Mouse (Mus musculus): Measurements from ENCODE around the gene Spx.

The Spx gene

GRCm38 (mm10) chr6:142412906-142413491 is at the start of gene Spx:
TSS of gene Spx (plus strand) at chr6:142413441.
- DNase-seq (ENCODE audit: low spot score in 2 of 2): no peak

GRCm38 (mm10) chr6:142365742-142366472 is 47.3 kb upstream of the Spx start:
- DNase-seq (ENCODE audit: low spot score in 2 of 2): no peak

DNA sequence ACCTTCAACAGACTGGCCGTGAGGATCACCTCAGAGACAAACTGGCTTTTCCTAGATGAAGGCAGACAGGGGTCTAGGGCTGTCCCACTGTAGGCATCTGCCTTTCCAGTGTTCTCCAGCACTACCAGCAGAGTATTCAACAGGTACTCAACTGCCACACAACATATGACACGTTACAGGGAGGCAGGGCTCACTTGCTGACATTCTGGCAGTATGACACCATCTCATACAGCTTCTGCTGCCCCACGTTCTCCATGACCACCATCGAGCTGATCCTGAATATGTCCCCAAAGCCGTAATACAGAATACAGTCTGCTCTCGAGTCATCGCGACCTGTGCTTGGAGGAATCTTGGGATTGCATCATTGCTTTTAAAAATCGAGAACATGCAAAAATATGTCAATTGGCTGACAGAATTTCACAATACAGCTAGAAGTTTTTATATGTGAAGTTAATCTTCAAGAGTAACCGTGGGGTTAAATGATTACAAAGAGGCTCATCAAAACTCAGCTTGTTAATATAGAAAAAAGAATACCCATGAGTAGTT is 46.7 kb upstream of the Spx start:
- no peak for DNase-seq (ENCODE audit: low spot score in 2 of 2)

GRCm38 (mm10) chr6:142367565-142367964 is 45.7 kb upstream of the Spx start:
- no peak for DNase-seq (ENCODE audit: low spot score in 2 of 2)

- no peak for DNase-seq (ENCODE audit: low spot score in 2 of 2)
Observed at GRCm38 (mm10) chr6:142369568-142369967, 43.7 kb upstream of the Spx start.

DNA sequence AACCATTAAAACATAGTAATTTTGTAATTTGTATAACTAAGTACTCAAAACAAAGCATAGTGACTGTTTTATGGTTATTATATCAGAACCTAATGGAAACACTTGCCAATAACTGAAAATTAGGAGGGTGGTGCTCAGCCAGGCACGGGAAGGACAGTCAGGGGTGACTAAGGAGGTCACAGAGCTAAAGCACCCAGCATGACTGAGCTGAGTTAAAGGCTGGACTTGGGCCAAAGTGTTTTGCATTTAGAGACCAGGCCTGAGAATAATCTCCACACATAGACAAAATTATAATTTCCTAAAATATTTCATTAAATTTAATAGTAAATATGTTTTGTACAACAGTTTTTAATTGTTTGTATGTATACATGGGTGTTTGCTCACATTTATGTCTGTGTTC is 36.2 kb upstream of the Spx start:
- DNase-seq (ENCODE audit: low spot score in 2 of 2): no peak

GRCm38 (mm10) chr6:142378576-142379330 is 34.5 kb upstream of the Spx start:
- no peak for DNase-seq (ENCODE audit: low spot score in 2 of 2)

DNA sequence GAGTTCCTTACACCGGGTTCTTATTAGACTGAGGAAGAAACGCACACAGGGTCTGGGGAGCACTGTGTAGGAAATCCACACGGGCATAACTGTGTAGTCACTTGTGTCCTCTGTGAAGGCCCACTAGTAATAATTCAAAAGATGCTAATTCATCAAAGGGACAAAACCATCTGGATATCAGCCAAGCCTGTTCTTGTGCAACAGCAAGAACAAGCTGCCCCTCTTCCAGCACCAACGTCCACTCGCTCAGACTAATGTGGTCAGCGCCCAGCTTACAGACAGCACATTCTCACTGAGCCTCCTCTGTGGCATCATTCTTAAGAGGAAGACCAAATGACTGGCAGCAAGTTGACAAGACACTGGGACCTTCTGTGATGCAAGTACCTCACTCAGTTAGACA is 33.3 kb upstream of the Spx start:
- no peak for DNase-seq (ENCODE audit: low spot score in 2 of 2)

DNA sequence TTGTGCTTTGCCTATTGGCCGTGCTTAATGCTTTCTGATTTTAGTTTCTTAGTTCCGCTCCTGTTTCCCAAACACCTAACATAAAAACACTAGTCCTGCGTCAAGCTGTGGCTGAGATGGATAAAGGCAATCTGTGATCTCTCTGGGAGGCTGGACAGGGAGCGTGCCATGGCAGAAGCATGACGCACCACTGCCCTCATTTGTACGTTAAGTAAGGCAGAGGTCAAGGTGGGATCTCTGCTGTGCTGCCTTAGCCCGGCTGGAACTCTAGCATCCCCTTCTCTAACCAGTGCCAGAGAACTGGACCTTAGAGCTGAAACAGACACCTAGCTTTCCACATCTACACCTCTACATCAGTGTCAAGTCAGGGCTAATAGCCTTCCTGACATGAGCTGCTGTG is 31.6 kb upstream of the Spx start:
- no peak for DNase-seq (ENCODE audit: low spot score in 2 of 2)

DNA sequence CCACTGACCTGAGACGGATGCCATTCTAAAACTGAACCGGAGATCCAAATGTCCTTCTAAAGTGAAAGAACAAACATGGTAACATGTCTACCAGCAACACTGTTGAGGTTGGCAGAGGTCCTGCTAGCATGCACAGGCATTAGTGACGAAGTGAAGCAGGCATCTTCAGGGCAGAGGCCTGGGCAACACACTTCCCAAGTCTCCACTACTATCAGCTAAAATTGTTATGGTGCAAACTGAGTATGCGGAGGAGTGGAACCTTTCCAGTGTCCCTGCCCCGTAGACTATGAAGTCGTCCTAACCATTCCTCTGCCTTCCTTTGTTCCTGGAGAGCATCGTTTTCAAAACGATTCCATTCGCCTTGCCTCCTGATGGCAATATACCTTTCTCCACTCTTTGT is 28.7 kb upstream of the Spx start:
- no peak for DNase-seq (ENCODE audit: low spot score in 2 of 2)

DNA sequence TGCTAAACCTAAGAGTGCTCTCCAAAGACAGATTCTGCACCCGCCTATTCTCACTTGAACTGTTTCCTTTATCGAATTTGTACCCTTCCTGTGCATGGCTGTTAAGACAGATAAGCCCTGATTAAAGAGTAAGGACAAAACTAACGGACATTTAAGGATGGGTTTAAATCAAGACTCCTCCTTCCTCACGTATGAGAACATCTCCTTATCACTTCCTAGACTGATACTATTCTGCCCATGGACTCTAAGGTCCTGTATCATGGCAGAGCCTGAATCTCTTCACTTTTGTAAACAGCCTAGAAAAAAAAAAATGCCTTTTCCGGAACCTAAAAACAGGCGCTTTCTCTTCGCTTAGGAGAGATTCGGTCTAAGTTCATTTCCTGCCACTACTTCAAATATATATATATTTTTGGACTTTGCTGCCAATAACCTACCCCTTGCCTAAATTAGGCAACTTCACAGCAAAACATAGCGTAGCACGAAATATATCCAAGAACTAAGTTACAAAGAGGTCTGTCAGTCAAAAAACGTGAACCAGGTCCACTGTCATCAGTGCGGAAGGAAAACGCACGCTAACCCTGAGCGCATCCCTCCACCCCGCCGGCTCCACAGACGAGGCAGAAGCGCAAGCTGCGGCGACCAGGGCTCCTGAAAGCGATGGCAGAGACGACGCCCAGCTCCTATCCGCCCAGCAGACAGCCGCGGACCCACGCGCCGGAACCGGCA is 26.8 kb upstream of the Spx start:
- DNase-seq (ENCODE audit: low spot score in 2 of 2): no peak

- DNase-seq (ENCODE audit: low spot score in 2 of 2): peak; percentile 97
Observed at GRCm38 (mm10) chr6:142387011-142387754, 26.1 kb upstream of the Spx start, which contains the start of the genes Recql and Golt1b. TSS of gene Recql (minus strand) at chr6:142387087. TSS of gene Golt1b (plus strand) at chr6:142387221.

DNA sequence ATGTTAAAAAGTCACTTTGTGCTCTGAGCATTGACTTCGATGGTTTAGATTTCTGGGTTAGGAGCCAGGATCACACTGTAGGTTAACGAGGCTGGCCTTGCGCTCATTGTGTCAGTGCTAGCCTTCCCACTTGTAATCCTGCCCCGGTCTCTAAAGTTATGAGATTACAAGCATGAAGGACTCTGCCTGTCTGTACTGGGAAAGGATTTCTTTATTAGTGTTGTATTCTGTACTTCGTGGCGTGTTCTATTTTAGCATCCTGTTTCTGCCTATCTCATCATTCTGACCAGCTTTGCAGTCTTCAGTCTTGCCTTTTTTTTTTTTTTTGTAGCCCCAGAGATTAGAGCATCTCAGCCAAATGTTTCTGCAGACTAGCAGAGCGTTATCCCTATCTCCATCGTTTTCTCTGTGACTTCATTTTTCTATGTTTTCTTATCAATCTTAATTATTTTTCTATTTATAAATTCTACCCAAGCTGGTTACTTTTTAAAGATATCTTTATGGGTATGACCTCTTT is 25.4 kb upstream of the Spx start:
- DNase-seq (ENCODE audit: low spot score in 2 of 2): no peak

GRCm38 (mm10) chr6:142389101-142389500 is 24.1 kb upstream of the Spx start:
- no peak for DNase-seq (ENCODE audit: low spot score in 2 of 2)

- no peak for DNase-seq (ENCODE audit: low spot score in 2 of 2)
Observed at GRCm38 (mm10) chr6:142392312-142392711, 20.9 kb upstream of the Spx start.

DNA sequence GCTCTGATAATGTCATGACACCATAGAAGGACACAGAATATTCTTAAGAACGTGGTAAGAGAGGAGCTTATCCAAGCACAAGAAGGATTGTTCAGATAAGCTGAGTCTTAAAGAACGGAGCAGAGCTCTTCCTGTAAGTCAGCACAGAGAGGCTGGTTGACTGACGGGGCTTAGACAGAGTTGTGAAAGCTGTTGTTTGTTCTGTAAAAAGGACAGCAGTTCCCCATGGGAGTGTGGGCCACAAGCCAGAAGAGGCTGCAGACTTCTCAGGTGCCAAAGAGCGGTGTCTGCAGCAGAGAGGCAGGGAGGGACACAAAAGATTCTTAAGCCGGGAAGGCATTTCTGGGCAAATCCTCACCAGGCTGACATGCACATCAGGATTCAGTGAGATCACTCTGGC is 18.6 kb upstream of the Spx start:
- no peak for DNase-seq (ENCODE audit: low spot score in 2 of 2)

GRCm38 (mm10) chr6:142395756-142396155 is 17.5 kb upstream of the Spx start:
- no peak for DNase-seq (ENCODE audit: low spot score in 2 of 2)

GRCm38 (mm10) chr6:142411140-142411539 is 2.1 kb upstream of the Spx start:
- DNase-seq (ENCODE audit: low spot score in 2 of 2): no peak

GRCm38 (mm10) chr6:142413845-142414244 is 604 bp downstream of the Spx start:
- no peak for DNase-seq (ENCODE audit: low spot score in 2 of 2)

- DNase-seq (ENCODE audit: low spot score in 2 of 2): no peak
Observed at GRCm38 (mm10) chr6:142414597-142414996, 1.4 kb downstream of the Spx start.

DNA sequence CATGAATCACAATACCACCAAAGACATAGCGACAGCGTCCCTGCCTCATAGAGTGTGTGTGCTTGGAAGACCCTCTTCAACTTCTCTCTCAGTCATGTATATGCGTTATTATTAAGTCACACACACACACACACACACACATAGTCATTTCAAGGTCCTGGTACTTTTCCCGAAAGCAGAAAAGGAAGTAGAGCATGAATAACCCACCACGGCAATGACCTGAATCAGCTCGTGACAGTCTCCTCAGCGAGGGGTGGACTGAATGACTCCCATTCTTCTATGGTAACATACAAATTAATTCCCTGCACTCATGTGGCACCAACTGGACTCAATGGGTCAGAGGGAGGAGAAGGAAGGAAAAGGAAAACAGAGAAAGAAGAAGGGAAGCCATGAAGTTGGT is 11.7 kb downstream of the Spx start:
- DNase-seq (ENCODE audit: low spot score in 2 of 2): no peak
